Mouse (Mus musculus): ENCODE data around the gene Slc25a34.

Gene Slc25a34

DNA sequence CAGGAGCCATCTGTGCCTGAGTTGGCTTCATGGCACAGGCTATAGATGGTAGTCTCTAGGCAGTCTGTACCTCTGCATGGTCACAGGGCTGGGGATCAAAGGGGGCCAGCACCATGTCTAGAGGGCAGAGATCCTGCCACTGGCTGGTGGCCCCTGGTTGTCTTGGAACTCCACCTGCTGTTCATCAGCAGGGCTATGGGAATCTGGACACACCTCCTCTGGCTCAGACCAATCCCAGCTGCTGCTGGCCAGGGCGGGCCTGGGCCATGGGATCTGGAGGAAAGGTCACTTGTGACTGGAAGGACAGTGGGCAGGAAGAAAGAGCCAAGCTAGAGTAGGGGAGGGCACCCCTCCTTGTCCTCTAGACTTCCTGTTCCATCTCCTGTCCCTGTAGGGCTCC lies at the start of gene Slc25a34:
Gene Slc25a34 (minus strand): TSS at position 156 of the 400 bp plus-strand sequence.
- peak; percentile 66 to 81 for DNase-seq

DNA sequence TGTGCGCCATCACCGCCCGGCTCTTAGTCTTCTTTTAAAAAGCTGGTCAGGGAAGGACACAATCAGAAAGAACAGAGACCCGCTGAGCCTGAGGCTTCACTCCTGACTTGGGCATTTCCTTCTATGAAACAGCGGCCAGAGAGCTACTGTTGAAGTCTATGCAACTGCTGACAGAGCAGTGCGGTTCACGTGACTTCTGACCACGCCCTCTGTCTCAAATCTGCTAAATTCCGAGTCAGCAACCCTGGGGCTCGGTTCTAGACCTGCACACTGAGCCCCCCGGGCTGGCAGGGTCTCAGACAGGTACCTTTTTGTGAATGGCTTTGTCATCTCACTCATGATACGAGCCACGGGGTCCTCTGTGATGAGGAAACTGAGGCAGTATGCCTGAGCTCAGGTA lies 48.7 kb upstream of the Slc25a34 start:
- peak in 1 of 2 experiments; percentile 33 for DNase-seq

DNA sequence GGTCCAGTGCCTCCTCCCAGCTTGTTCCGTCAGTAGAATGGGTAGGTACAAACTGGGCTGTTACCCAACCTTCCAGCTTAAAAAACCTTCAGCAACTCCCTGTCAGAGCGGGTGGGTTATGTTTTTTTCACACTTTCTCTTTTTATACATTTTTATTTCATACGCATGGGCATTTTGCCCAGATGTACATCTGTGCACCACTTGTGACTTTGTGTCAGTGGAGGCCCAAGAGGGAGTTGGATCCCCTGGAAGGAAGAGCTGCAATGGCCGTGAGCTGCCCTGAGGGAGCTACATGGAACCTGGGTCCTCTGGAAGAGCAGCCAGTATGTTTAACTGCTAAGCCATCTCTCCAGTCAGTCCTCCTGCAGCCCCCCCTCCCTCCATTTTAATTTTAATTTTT lies 47.8 kb upstream of the Slc25a34 start:
- no peak for DNase-seq

DNA sequence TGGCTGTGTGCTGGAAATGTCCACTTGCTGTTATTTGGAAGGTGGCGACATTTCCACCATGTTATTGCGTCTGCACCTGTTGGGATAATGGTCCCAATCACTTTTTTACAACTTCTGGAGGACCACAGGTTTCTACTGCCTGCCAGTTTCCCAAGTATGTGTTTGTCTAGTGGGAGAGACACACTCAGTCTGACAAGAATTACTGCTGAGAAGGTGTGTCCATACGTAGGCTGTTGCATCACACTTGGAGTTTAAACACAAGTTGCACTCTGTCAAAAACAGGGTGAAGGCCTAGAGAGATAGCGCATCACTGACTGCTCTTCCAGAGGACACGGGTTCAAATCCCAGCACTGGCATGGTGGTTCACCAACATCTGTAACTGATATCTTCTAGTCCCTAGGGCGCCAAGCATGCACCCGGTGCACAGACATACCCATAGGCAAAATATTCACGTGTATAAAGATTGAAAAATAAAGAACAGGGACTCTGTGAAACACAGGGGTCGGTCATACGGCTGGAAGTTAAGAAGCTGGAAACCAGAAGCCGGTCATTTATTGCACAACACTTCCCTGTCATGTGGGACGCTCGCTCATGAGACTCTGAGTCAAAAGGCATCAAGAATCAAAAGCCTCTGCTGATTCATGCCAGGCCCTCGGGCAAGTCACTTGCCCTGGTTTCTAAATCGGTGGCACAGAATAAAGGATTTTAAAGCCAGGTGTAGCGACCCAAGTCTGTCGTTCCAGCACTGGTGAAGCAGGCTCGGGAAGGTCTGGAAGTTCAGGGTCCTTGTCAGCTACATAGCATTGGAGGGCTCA lies 46.5 kb upstream of the Slc25a34 start:
- DNase-seq = no peak

DNA sequence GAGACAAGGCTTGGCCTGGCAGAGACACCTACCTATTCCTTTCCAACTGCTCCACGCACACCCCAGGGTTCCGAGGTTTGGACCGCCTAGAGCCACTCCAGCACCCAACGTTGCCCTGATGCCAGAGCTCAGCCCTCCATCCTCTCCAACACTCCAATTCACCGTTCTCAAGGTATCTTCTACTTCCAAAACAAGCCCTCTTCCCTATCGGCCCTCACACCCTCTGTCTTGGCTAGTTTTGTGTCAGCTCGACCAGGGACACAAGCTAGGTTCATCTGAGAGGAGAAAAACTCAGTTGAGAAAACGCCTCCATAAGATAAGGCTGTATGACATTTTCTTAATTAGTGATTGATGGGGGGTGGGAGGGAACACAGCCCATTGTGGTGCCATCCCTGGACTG lies 41.2 kb upstream of the Slc25a34 start, which contains the start of gene Plekhm2:
Gene Plekhm2 (minus strand): TSS at position 101 of the 400 bp plus-strand sequence.
- no peak for DNase-seq

DNA sequence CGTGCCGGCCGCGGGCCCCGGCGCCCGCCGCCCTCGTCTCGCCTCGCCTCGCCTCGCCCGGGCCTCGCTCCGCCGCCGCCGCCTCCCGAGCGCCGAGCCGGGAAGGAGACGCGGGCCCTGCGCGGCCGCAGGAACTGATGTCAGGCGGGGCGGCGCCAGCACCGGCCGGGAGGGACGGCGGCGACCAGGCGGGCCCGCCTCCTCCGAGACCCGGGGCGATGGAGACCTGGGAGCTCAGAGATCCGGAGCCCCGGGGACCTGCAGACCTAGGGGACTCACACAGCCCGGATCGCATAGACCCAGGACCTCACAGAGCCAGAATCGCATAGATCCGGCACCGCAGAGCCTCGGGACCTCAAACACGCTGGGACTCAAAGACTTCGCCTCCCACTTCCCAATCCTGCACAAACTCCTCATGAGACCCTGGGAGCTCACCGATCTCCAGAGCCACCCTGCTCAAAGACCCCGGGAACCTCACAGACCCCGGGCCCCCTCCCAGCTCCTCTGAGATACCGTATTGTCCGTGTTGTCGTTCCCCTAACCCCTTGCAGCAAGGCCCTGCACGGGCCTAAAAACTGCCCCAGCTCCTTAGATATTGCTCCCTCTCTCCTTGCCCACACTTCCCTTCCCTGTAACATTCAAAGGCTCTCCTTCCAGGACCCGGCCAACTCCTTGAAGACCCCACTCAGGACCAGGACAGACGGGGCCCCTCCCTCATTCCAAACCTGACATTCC lies 40.6 kb upstream of the Slc25a34 start:
- DNase-seq = peak; percentile 80 to 87

DNA sequence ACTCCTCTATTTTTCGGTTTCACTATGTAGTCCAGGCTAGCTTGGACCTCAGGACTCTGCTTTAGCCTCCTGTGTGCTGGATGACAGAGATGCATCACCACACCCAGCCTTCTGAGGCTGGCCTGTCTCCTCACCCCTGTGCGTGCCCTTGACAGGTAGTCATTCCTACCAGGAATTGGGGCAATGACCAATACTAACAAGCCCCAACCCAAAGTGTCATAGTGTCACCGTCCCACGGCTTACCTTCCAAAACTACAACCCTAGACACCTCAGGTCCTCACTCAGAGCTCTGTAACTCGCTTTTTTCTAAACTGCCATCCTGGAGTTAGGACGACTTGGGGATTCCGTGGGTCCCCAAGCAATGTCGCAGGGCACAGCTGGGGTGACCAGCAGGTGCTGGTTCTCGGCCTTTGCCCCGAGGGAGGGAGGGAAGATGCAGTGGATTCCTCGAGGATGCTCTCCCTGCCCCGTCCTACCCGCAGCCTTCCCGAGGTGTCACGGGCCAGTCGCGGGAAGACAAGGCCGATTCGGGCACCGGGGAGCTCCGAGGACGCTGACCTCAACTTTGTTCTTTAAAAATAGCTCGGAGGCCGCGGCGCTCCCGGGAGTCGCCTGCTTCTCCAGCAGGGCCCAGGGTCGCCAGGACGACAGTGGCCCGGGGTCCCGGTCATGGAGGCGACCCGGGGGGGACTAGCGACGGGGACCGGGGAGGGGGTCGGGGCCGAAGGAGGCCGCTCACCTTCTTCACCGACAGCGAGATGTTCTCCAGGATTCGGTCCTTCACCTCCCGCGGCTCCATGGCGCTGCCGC lies 39.7 kb upstream of the Slc25a34 start:
- DNase-seq = peak; percentile 48 to 67

DNA sequence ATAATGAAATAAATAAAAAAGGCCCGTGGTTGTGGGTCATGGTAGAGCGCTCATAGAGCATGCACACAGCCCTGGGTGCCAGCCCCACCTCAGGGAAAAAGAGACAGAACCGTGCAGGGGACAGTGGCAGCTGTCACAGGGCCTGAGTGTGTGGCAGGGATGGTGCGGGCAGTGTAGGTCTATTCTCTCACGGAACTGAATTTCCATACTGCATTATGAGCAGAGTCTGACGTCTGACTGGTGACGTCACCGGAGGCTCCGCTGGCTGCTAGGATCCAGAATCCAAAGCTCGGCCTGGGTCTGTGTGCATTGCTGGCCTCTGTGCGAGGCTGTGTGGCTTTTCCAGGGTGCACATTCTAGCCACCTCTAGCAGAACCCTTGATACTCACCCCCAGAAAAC lies 37.3 kb upstream of the Slc25a34 start:
- DNase-seq = no peak

DNA sequence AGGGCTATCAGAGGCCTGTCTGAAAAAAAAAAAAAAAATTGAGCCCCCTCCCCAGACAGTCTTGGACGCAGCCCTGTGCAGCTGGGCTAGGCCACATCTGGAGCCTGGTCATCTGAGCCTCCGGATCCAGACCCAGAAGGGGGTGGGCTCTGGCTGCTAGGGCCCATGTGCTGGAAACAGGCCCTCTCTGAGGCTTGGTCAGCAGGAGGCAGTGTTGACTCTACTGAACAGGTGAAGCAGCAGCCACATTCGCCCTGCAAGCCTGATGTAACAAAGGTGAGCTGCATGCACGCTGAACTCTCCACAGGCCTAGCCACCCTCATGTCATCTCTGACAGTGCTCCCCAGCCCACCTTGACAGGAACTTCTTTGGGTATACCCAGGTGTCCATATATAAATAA lies 36.1 kb upstream of the Slc25a34 start:
- peak; percentile 59 to 60 for DNase-seq

DNA sequence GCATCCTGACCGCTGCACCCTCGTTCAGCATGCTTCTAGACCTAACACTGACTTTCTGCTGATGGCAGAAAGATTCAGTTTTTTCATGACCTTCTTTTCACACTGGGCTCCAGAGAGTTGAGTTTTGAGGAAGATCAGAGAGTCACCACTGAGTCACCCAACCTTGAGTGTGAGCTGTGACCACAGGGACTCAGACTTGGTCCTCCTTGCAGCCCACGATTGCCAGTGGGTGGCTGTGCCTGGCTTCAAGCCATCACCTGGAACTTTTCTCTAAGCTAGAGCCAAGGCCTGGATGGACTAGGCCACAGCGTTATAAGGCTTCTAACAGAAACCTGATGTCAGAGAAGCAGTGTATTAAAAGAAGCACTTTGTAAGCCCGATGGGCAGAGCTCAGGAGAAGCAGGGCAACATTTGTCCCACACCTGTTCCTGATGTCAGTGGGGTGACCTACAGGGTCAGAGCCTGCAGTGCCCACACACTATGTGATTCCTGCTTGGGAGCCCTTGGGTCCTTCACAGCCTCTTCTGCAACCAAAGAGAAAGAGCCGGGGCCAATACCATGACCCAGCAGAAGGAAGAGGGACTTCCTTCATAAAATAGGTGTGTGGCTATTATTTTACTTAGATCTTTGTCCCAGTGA lies 35.3 kb upstream of the Slc25a34 start:
- DNase-seq = no peak

DNA sequence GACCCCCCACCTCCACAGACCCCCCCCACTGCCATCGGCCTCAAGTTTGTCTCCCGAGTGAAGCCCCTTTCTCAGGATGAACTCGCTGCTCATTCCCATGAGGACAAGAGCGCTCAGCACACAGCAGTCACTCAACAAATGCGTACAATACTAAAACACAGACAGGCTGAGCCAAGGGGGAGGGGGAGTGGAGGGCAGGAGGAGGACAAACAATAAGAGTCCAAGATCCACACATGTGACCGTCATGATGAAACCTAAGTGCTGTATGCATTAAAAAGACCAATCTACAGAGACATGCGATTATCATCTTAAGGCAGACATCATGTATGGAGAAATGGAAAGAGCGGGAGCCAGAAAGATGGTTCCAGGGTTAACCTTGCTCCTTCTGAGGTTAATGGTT lies 33.3 kb upstream of the Slc25a34 start:
- DNase-seq = no peak

DNA sequence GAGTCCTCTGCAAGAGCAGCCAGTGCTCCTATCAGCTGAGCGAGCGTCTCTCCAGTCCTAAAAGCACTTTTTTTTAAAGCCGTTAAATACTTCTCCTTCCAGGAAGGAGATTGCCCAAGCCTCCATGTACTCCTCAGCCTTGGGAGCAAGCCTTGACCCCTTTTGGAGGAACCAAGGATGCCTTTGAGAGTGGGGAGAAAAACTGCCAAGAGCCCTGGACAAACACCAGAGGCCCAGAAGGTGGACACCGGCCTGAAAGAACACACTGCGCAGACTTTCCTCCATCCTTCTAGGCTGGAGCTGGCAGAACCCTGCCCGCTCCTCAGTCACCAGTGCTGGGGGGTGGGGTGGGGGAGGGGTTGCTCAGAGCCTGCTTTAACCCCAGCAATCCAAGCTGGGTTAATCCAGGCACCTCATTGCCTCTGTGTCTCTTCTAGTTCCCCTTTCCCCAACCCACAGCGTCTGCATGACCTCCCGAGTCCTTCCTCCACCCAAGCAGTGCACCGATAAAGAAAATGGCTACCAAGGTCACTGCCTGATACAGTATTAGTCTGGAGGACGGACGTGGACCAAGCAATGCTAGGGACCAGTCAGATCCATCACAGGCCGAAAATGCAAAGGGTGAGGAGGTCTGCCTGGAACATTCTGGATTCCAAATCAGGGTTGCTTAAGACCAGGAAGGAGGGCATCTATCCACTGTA lies 32.4 kb upstream of the Slc25a34 start:
- no peak for DNase-seq

DNA sequence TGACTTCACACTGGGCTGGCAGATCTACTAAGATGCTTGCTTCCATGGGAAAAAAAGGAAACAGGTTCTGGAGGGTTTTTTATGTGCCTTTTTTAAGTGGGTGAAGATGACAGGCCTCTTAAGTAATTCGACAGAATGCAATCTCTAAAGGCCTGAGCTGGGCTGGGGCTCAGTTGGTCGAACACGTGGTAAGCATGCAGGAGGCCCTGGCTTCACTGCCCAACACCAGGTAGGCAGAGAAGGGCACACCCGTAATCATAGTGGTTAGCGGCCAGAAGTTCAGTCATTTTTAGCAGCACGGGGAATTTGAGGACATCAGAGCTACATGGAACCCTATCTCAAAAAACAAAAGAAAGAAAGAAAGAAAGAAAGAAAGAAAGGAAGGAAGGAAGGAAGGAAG lies 30.9 kb upstream of the Slc25a34 start:
- DNase-seq = no peak

DNA sequence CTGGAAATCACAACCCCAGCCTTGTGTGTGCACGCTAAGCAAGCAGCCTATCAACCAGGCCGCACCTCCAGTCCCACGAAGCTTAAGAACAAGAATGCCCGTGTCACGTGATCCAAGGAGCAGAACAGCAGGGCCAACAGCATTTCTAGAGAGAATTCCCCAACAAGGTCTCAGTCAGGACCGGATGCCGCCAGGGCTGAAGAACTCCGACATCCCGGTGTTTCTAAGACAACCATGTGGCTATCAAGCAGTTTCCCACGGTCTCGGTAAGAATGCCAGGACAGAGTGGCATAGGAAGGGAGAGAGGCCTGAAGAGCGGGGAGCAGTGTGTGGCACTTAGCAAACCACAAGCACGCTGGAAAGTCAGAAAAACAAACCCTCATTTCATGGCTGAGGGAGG lies 30.2 kb upstream of the Slc25a34 start:
- no peak for DNase-seq

DNA sequence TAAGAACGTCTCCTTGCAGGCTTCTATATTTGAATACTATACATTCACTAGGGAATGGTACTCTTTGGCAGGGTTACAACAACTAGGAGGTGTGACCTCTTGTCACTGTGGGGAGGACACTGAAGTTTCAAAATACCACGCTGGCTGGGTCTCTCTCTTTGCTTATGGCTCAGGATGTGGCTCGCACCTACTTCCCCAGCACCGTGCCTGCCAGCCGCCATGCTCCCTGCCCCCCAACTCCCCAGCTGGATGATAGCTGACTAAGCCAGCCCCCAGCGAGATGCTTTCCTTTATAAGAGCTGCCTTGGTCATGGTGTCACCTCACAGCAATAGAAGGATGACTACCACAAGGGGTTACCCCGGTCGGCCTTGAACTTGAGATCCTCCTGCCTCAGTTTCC lies 29.4 kb upstream of the Slc25a34 start:
- no peak for DNase-seq

DNA sequence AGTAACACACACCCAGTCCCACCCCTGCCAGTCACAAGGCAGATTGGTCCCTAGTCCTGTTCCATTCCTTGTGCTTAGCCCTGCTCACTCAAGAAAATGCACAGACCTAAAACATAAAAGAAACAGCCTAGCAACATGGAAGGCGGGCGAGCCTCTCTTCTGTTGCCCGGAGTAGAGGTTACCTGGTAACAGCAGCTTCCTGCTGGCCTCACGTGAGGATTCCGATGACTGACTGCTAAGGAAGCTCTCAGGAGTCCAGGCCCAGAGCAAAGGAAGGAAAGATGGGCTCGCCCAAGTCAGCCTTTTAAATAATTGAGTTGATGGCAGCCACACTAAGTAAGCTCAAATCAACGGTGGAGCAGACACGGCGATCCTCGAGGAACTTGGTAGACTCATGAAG lies 28.3 kb upstream of the Slc25a34 start:
- DNase-seq = no peak

DNA sequence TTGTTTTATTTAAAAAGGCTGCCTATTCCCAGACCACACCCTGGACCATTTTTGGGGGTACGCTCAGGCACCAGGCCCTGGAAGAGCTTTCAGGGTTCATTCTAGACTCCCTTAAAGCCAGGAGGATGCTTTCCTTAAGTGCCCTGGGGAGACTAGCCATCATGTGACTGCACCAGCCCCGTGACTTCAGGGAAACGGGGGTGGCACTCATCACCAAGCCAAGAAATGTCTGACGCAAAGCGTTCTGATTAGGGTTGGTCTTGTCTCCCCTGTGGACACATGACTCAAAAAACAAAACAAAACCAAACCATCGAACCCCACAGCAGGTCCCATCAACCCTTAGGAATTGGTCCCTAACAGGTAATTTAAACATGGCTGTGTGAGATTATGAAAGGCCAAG lies 27.7 kb upstream of the Slc25a34 start:
- DNase-seq = no peak

DNA sequence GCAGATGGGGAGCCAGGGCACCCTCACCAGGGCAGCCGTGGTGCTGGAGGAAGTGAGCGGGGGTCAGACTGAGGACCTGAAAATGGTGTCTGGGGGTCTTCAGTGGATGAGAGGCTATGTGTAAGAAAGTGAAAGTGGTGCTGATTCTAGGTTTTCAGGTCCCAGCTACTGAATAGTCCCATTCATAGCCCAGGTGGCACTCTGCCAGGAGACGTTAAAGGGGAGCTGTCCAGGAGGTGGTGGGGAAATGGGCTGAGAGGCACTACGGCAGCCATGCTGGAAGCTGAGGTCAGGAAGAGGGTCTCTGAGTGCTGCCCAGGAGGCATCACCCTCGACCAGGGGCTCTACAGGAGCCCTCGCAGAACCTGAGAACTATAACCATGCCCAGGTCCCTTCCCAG lies 25.6 kb upstream of the Slc25a34 start:
- DNase-seq = no peak

DNA sequence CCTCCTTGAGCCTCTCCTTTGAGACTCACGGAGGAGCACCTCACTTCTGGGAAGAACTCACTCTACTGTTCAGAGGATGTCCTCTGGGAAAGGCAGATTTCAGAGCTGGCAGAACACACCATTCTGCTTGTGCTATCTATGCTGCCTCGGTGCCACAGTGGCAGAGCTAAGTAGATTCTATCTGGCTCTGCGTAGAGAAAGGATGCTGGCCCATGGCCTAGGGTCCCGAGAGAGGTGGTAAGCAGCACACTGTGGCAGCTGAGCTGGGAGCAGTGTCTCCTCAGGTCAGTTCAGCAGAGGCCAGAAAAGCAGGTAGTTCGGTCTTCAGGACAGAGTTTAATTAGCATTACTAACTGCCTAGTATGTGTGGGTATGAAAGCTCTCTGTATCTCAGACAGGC lies 24.6 kb upstream of the Slc25a34 start:
- no peak for DNase-seq

DNA sequence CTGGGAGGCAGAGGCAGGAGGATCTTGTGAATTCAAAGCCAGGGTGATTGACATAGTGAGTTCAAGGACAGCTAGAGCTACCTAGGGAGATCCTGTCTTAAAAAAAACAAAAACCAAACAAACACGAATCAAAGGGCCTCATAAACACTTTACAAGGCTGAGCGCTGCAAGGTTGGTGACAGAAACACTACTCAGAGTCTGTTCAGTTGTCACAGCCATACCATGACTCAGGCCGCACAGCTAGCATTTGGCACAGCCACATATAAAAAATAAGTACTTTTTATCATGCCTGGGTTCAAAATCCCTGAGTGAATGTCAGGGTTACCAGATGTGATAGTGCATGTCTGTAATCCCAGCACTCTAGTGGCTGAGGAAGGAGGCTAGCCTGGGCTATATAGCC lies 23.6 kb upstream of the Slc25a34 start:
- DNase-seq = no peak

DNA sequence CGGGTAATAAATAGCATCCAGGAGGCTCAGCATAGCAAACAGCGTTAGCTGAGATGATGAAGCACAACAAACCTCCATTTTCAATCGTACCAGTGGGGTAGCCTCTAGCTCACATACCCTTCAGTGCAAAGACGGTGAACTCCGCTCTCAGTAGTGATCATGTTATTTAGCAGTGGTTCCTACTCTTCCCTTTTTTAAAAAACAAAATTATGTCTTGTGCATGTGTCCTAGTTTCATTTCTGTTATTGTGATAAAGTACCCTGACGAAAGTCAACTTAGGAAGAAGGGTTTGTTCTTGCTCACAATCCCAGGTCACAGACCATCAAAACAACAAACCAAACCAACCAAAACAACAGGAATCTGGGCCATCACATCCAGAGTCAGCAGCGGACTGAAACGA lies 22.4 kb upstream of the Slc25a34 start:
- DNase-seq = no peak
